Mouse (Mus musculus): ENCODE results near the gene Rgs16.

DNA sequence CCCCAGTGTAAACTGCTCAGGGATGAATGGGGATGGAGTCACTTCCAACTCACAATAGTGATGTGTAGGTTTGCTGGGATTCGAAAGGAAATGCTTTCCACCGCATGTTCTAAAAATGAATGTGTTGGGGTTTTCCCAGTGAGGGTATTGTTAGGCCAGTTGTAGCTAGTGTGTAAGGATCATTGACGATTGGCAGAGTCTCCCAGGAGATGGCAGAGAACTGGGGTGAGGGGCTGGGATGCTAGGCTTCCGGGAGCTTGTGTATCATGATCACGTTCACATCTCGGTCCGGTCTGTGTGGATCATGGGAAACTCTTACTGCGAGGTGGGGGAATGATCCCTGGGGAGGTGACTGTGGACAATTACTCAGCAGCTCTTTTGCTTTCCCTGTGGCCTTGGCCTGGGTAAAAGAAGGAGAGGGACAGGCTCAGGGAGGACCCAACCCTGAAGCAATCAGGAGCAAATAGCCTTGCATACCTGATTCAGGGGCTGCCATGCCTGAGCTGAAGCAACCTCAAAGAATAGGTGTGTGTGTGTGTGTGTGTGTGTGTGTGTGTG is 37.2 kb upstream of the Rgs16 start:
- TF ChIP-seq CTCF (IDR thresholded peaks at IDR 0.05; ENCODE audit: borderline replicate concordance, extremely low read depth, insufficient read depth, insufficient read length) = no peak
- no peak for TF ChIP-seq POLR2A (IDR thresholded peaks at IDR 0.05; ENCODE audit: borderline replicate concordance, extremely low read depth, insufficient read depth, insufficient read length, poor library complexity, severe bottlenecking)
